Mouse (Mus musculus): ENCODE results near the gene Chodl. TPM values are rescaled to one million over a fixed set of nuclear protein-coding genes. Genes with fewer than 3 reads are reported as not detected.

Gene Chodl
- polyA plus RNA-seq, 1 experiment from 2014 or later, result 1.6 TPM

GRCm38 (mm10) chr16:78974099-78974498 lies 43.4 kb downstream of the Chodl start:
- no peaks in the 10 kb centered on the region for H3K9me3 ChIP-seq (ENCODE audit: control insufficient read depth, low read length)
- no peaks in the 10 kb centered on the region; the same call in 1 of the 2 replicates for H3K4me1 ChIP-seq (replicated peaks; ENCODE audit: control insufficient read depth, insufficient read depth, low read length)
- no peak overlapping the region for H3K4me2 ChIP-seq (ENCODE audit: low read depth, low read length)
- no peak overlapping the region for H3K9ac ChIP-seq (ENCODE audit: low read length)
- H3K27me3 ChIP-seq (ENCODE audit: control insufficient read depth, insufficient read depth, low read depth, low read length), result no peaks in the 10 kb centered on the region
- H3K36me3 ChIP-seq (ENCODE audit: control insufficient read depth, insufficient read depth, low read length), result no peaks in the 10 kb centered on the region
- 69% methylated on average over 13 of the region's 13 CpGs for WGBS
- no peak overlapping the region for H3K27ac ChIP-seq (ENCODE audit: low read length)
- H3K4me3 ChIP-seq (ENCODE audit: low read length), result no peak overlapping the region
- ATAC-seq (ENCODE audit: low read depth), result no peak

- no peaks in the 10 kb centered on the region for H3K9me3 ChIP-seq (ENCODE audit: control insufficient read depth, low read length)
- H3K4me1 ChIP-seq (replicated peaks; ENCODE audit: control insufficient read depth, insufficient read depth, low read length), result no peaks in the 10 kb centered on the region
- H3K4me2 ChIP-seq (ENCODE audit: low read depth, low read length), result no peak overlapping the region
- H3K9ac ChIP-seq (ENCODE audit: low read length), result no peak overlapping the region
- 67% methylated on average over 8 of the region's 8 CpGs for WGBS
- no peak for ATAC-seq (ENCODE audit: low read depth)
- H3K27me3 ChIP-seq (ENCODE audit: control insufficient read depth, insufficient read depth, low read depth, low read length), result no peaks in the 10 kb centered on the region
- no peaks in the 10 kb centered on the region for H3K36me3 ChIP-seq (ENCODE audit: control insufficient read depth, insufficient read depth, low read length)
- no peak overlapping the region for H3K4me3 ChIP-seq (ENCODE audit: low read length)
- no peak overlapping the region for H3K27ac ChIP-seq (ENCODE audit: low read length)
Measured at GRCm38 (mm10) chr16:78976384-78976783, 45.6 kb downstream of the Chodl start.

Other genes with a start within 250 kb of the Chodl start
- gene Tmprss15, start 160.1 kb downstream of the Chodl start, polyA plus RNA-seq (2015; fragmentation: Nextera tagmentation; extraction: Ambion mirVana), result not detected in 2 replicates

All from lung, embryonic 16.5 days (tissue).